Mouse (Mus musculus) liver, postnatal 0 days (tissue): ENCODE measurements around the gene Mcmbp.

Source experiments
- CTCF ChIP-seq: sonication (generic); IDR thresholded peaks from 2 replicates; pipeline ENCODE4 v1.5.1; 2016; ENCODE audit warnings: antibody characterized with exemption, low read depth
- EP300 ChIP-seq: IDR thresholded peaks from 2 replicates; pipeline ENCODE4 v1.6.1; 2016; ENCODE audit warnings: antibody characterized with exemption, low read depth, mild to moderate bottlenecking

DNA sequence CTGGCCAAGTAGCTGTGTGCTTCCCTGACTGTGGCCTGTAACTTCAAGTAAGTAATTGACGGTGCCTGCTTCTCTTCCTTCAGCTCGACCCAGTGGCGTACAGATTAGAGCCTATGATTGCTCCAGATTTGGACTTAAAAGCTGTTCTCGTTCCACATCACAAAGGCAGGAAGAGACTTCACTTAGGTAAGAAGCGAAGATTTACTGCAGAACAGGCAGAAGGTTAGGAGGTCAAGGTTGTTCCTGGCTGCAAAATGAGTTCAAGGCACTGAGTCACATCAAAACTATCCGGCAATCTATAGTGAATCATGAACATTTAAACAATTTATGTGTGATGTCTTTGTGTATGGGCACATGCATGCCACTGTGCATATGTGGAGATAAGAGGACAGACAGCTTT is 36.9 kb upstream of the Mcmbp start:
- TF ChIP-seq CTCF (no peak), EP300 (no peak)
